Mouse (Mus musculus) heart, embryonic 14.5 days (tissue): ENCODE measurements around the gene Gm28102. TPM values are rescaled to one million over a fixed set of nuclear protein-coding genes. Genes with fewer than 3 reads are reported as not detected.
"Not testable (repeated sequence)": the region's sequence is repeated elsewhere in the genome, so short reads cannot be mapped to it uniquely, and the experiment has no call there.

ENCODE experiments used
- ATAC-seq: fragments of 200-750 bp; cut with Nextera tagmentation; 2 replicates; pipeline ENCODE4 v1.8.0; 2017; ENCODE audit warnings: low read depth, moderate TSS enrichment; ENCODE audit not compliant: insufficient number of reproducible peaks, insufficient read depth, low FRiP score
- H3K27ac ChIP-seq, 2 experiments: fragments of 200-500 bp in 1 of 2; fragments of 300-500 bp in 1 of 2; sonication (generic) in 1 of 2; replicated peaks in 1 of 2; 2 replicates each; pipeline ENCODE4 v1.5.1; 2012 to 2014; ENCODE audit warnings: low read depth in 2 of 2, low read length in 2 of 2, control low read depth in 1 of 2, mild to moderate bottlenecking in 1 of 2, mixed read lengths in 1 of 2; ENCODE audit not compliant: control insufficient read depth in 1 of 2, insufficient read depth in 1 of 2
- H3K27me3 ChIP-seq: fragments of 300-500 bp; sonication (generic); 2 replicates; pipeline ENCODE4 v1.6.1; 2014; ENCODE audit warnings: mild to moderate bottlenecking, low read length, control low read depth; ENCODE audit not compliant: control insufficient read depth, insufficient read depth
- H3K36me3 ChIP-seq: fragments of 300-500 bp; sonication (generic); 2 replicates; pipeline ENCODE4 v1.6.1; 2014; ENCODE audit warnings: mild to moderate bottlenecking, control low read depth, low read length, mixed read lengths; ENCODE audit not compliant: control insufficient read depth, insufficient read depth
- H3K4me1 ChIP-seq, 2 experiments: fragments of 200-500 bp in 1 of 2; fragments of 300-500 bp in 1 of 2; sonication (generic) in 1 of 2; 2 replicates each; pipeline ENCODE4 v1.6.1; 2012 to 2014; ENCODE audit warnings: low read length in 2 of 2, control low read depth in 1 of 2, mixed read lengths in 1 of 2; ENCODE audit not compliant: control insufficient read depth in 2 of 2, insufficient read depth in 2 of 2
- H3K4me2 ChIP-seq: fragments of 300-500 bp; sonication (generic); 2 replicates; pipeline ENCODE4 v1.6.1; 2014; ENCODE audit warnings: mild to moderate bottlenecking, low read length
- H3K4me3 ChIP-seq, 2 experiments: fragments of 200-500 bp in 1 of 2; fragments of 300-500 bp in 1 of 2; sonication (generic) in 1 of 2; 2 replicates each; pipeline ENCODE4 v1.5.1; 2012 to 2014; ENCODE audit warnings: low read length in 2 of 2, mild to moderate bottlenecking in 2 of 2, control low read depth in 1 of 2, low read depth in 1 of 2, moderate library complexity in 1 of 2; ENCODE audit not compliant: control insufficient read depth in 1 of 2, insufficient read depth in 1 of 2
- H3K9ac ChIP-seq: fragments of 300-500 bp; sonication (generic); 2 replicates; pipeline ENCODE4 v1.6.1; 2014; ENCODE audit warnings: mild to moderate bottlenecking, low read length
- H3K9me3 ChIP-seq: fragments of 300-500 bp; sonication (generic); 2 replicates; pipeline ENCODE4 v1.6.1; 2016; ENCODE audit warnings: low read length, control low read depth; ENCODE audit not compliant: control insufficient read depth
- WGBS: fragments of 180-500 bp; shearing (Covaris S2); extraction: QIAGEN DNeasy Blood & Tissue Kit; methylation state at CpG from one replicate; pipeline ENCODE4 v1.1.7; 2014; 5-methylcytosine and 5-hydroxymethylcytosine counted together
- polyA plus RNA-seq: library from polyadenylated mRNA; unstranded; fragments of >200 nt; fragmentation: Nextera tagmentation; extraction: Ambion mirVana; gene quantifications from 2 replicates; pipeline ENCODE4 v1.2.1, GENCODE M21; 2014

Gene Gm28102
- not detected in 2 replicates for polyA plus RNA-seq

GRCm38 (mm10) chrY:88053015-88053414 is at the start of gene Gm28102:
Gm28102 (plus strand) TSS chrY:88053315.
- H3K27ac ChIP-seq, ATAC-seq, H3K9ac ChIP-seq, H3K4me1 ChIP-seq, H3K36me3 ChIP-seq, H3K9me3 ChIP-seq, H3K4me3 ChIP-seq, H3K4me2 ChIP-seq, H3K27me3 ChIP-seq: not testable (repeated sequence)
- no CpG with 5 or more reads among the region's 7 CpGs for WGBS
